Mouse (Mus musculus): ENCODE measurements around the gene Serf1.
"Not testable (repeated sequence)": the region's sequence is repeated elsewhere in the genome, so short reads cannot be mapped to it uniquely, and the experiment has no call there.

Gene Serf1

GRCm38 (mm10) chr13:100107652-100108472 lies at the start of gene Serf1:
TSS of gene Serf1 (plus strand) at chr13:100108012.
- peak; percentile 91 for DNase-seq

- DNase-seq, result no peak
These were observed 43.9 kb upstream of the Serf1 start for GRCm38 (mm10) chr13:100063936-100064335.

GRCm38 (mm10) chr13:100067821-100068220 lies 40.0 kb upstream of the Serf1 start:
- no peak for DNase-seq

GRCm38 (mm10) chr13:100071473-100071872 lies 36.3 kb upstream of the Serf1 start:
- DNase-seq, result no peak

GRCm38 (mm10) chr13:100098808-100099207 lies 9.0 kb upstream of the Serf1 start:
- no peak for DNase-seq

GRCm38 (mm10) chr13:100103052-100103658 lies 4.7 kb upstream of the Serf1 start:
- DNase-seq, result no peak

GRCm38 (mm10) chr13:100103748-100104254 lies 4.0 kb upstream of the Serf1 start, which contains the start of gene Bdp1:
TSS of gene Bdp1 (minus strand) at chr13:100104070.
- DNase-seq, result peak; percentile 96

GRCm38 (mm10) chr13:100112218-100112972 lies 4.6 kb downstream of the Serf1 start:
- DNase-seq, result peak; percentile 13

GRCm38 (mm10) chr13:100123970-100124369 lies 16.2 kb downstream of the Serf1 start:
- no peak for DNase-seq

GRCm38 (mm10) chr13:100124423-100125257 lies 16.8 kb downstream of the Serf1 start, which contains the start of gene Smn1:
TSS of gene Smn1 (plus strand) at chr13:100124852.
- DNase-seq, result peak; percentile 95

- no peak for DNase-seq
These were observed 17.4 kb downstream of the Serf1 start for GRCm38 (mm10) chr13:100125258-100125643.

- DNase-seq, result no peak
These were observed 34.0 kb downstream of the Serf1 start for GRCm38 (mm10) chr13:100141646-100142314.

GRCm38 (mm10) chr13:100152659-100153058 lies 44.8 kb downstream of the Serf1 start:
- no peak for DNase-seq

- no peak for DNase-seq
These were observed 48.8 kb downstream of the Serf1 start for GRCm38 (mm10) chr13:100156624-100157023.

GRCm38 (mm10) chr13:100161171-100161870 lies 53.5 kb downstream of the Serf1 start:
- not testable (repeated sequence) for DNase-seq

GRCm38 (mm10) chr13:100162467-100162866 lies 54.7 kb downstream of the Serf1 start:
- not testable (repeated sequence) for DNase-seq

Measured in kidney, postnatal 14 days (tissue).